Mouse (Mus musculus) limb, embryonic 11.5 days (tissue): ENCODE data around the gene Gtf3c1. TPM values are rescaled to one million over a fixed set of nuclear protein-coding genes. Genes with fewer than 3 reads are reported as not detected.

Source experiments
- ATAC-seq: fragments of 200-750 bp; cut with Nextera tagmentation; 2 replicates; pipeline ENCODE4 v1.8.0; 2017; ENCODE audit warnings: low read depth; ENCODE audit not compliant: insufficient number of reproducible peaks, low FRiP score, low TSS enrichment
- DNase-seq: peaks from one replicate; pipeline ENCODE4 v3.0.0-alpha.2; 2015; ENCODE audit warnings: low spot score
- H3K27ac ChIP-seq: fragments of 300-500 bp; sonication (generic); replicated peaks from 2 replicates; pipeline ENCODE4 v1.5.1; 2014; ENCODE audit warnings: low read depth, mild to moderate bottlenecking, low read length
- H3K27me3 ChIP-seq: fragments of 300-500 bp; sonication (generic); 2 replicates; pipeline ENCODE4 v1.6.1; 2014; ENCODE audit warnings: mild to moderate bottlenecking, low read length, mixed read lengths; ENCODE audit not compliant: control insufficient read depth, insufficient read depth
- H3K36me3 ChIP-seq: fragments of 300-500 bp; sonication (generic); 2 replicates; pipeline ENCODE4 v1.6.1; 2014; ENCODE audit warnings: mild to moderate bottlenecking, low read length, moderate library complexity, mixed read lengths; ENCODE audit not compliant: control insufficient read depth, insufficient read depth
- H3K4me1 ChIP-seq: fragments of 300-500 bp; sonication (generic); 2 replicates; pipeline ENCODE4 v1.6.1; 2014; ENCODE audit warnings: low read length, mixed read lengths; ENCODE audit not compliant: control insufficient read depth, insufficient read depth
- H3K4me2 ChIP-seq: fragments of 300-500 bp; sonication (generic); 2 replicates; pipeline ENCODE4 v1.6.1; 2014; ENCODE audit warnings: low read depth, mild to moderate bottlenecking, moderate library complexity; ENCODE audit not compliant: severe bottlenecking
- H3K4me3 ChIP-seq: fragments of 300-500 bp; sonication (generic); 2 replicates; pipeline ENCODE4 v1.5.1; 2014; ENCODE audit warnings: low read depth, low read length
- H3K9ac ChIP-seq: fragments of 300-500 bp; sonication (generic); 2 replicates; pipeline ENCODE4 v1.6.1; 2014; ENCODE audit warnings: mild to moderate bottlenecking, low read length
- H3K9me3 ChIP-seq: fragments of 300-500 bp; sonication (generic); 2 replicates; pipeline ENCODE4 v1.6.1; 2016; ENCODE audit warnings: low read length; ENCODE audit not compliant: control insufficient read depth
- WGBS: fragments of 180-500 bp; shearing (Covaris S2); extraction: QIAGEN DNeasy Blood & Tissue Kit; methylation state at CpG from one replicate; pipeline ENCODE4 v1.1.7; 2014; 5-methylcytosine and 5-hydroxymethylcytosine counted together
- polyA plus RNA-seq: library from polyadenylated mRNA; unstranded; fragments of >200 nt; fragmentation: Nextera tagmentation; extraction: Ambion mirVana; gene quantifications from 2 replicates; pipeline ENCODE4 v1.2.1, GENCODE M21; 2014

The Gtf3c1 gene
- polyA plus RNA-seq, 1 experiment from 2014 or later = 34.1 TPM

DNA sequence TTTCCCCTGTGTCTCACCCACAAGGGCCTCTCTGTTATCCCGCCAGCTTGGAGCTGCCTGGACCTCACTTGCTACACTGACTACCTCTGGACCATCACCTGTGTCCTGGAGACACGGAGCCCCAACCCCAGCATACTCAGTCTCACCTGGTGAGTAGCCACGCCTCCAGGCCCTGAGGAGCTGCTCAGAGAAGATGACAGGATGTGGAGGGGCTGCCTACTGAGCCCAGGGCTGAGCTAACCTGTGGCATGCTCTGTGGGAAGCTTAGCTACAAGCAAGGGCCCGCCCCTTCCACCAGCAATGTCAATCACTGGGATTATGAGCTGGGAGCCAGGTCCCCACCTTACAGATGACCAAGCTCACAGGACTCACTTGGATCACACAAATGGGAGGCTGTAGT is 82.4 kb downstream of the Gtf3c1 start:
- no peaks in the 10 kb centered on the region for H3K27me3 ChIP-seq
- H3K27ac ChIP-seq = no peak overlapping the region
- no peak overlapping the region for H3K4me2 ChIP-seq
- ATAC-seq (no peak), DNase-seq (no peak)
- H3K4me1 ChIP-seq = no peaks in the 10 kb centered on the region
- no peak overlapping the region; the same call in 1 of the 2 replicates for H3K9ac ChIP-seq
- no peaks in the 10 kb centered on the region; the same call in 1 of the 2 replicates for H3K36me3 ChIP-seq
- 65% methylated on average over 4 of the region's 4 CpGs for WGBS
- no peaks in the 10 kb centered on the region for H3K9me3 ChIP-seq
- H3K4me3 ChIP-seq = no peak overlapping the region

DNA sequence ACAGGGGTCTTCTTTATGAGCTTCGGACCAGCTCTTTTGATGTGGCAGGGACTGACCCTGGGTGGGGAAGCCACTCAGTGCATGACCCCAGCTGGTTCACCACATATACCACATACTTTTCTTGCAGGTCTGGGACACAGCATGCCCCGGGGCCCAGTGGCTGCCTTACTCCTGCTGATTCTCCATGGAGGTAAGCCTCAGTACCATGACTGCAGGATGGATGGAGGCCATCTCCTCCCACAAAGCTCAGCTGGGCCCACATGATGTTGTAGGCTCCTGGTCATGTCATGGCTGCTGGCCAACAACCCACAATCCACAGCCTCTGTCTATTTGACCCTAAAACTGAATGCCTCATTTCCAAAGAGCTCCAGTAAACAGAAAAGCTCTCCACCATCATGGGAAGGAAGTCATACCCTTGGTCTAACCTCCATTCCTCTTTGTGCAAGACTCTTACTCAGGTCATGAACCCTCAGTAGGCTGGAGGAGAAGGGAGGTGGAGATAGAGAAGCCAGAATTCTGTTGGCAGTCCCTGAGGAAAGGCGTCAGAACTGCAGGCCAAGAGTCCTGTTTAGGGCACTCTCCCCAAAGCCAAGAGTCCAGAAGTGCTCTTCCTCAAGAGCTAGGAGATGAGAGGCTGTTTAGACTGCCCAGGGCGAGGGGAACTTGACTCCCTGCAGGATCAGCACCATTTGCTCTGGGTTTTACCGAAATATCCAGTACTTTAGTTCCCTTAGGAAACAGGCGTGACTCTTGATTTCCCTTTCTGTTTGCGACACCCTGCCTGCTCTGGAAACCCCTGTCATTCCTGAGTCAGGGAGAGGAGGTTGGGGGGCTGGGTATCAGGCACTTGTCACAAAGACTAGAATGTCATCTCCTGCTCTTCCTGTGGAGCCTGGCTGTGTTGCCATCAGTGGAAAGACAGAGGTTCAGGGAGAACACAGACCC is 84.6 kb downstream of the Gtf3c1 start:
- 65% methylated on average over 7 of the region's 7 CpGs for WGBS
- DNase-seq = no peak

GRCm38 (mm10) chr7:125620077-125620476 is 87.5 kb downstream of the Gtf3c1 start:
- Histone ChIP-seq H3K9ac (no peak overlapping the region), H3K27me3 (no peaks in the 10 kb centered on the region), H3K4me2 (no peak overlapping the region), H3K27ac (no peak overlapping the region), H3K4me3 (no peak overlapping the region), H3K36me3 (no peaks in the 10 kb centered on the region; the same call in 1 of the 2 replicates), H3K9me3 (no peaks in the 10 kb centered on the region), H3K4me1 (no peaks in the 10 kb centered on the region)
- WGBS = 73% methylated on average over 4 of the region's 4 CpGs
- DNase-seq (no peak), ATAC-seq (no peak)

More for the DNA sequence above, 84.6 kb downstream of the Gtf3c1 start:
- H3K9me3 ChIP-seq = no peaks in the 10 kb centered on the region
- H3K4me1 ChIP-seq = no peaks in the 10 kb centered on the region
- H3K27me3 ChIP-seq = no peaks in the 10 kb centered on the region
- H3K27ac ChIP-seq = no peak overlapping the region
- no peak overlapping the region for H3K9ac ChIP-seq
- no peak for ATAC-seq
- no peak overlapping the region for H3K4me2 ChIP-seq
- H3K4me3 ChIP-seq = no peak overlapping the region
- H3K36me3 ChIP-seq = no peaks in the 10 kb centered on the region; the same call in 1 of the 2 replicates

GRCm38 (mm10) chr7:125618016-125618415 is 89.6 kb downstream of the Gtf3c1 start:
- no peaks in the 10 kb centered on the region for H3K36me3 ChIP-seq
- no peak for DNase-seq
- no peaks in the 10 kb centered on the region for H3K27me3 ChIP-seq
- no peaks in the 10 kb centered on the region for H3K9me3 ChIP-seq
- 83% methylated on average over 7 of the region's 7 CpGs for WGBS
- no peak overlapping the region for H3K4me2 ChIP-seq
- no peak overlapping the region for H3K9ac ChIP-seq
- H3K27ac ChIP-seq = no peak overlapping the region
- no peak for ATAC-seq
- H3K4me3 ChIP-seq = no peak overlapping the region
- H3K4me1 ChIP-seq = no peaks in the 10 kb centered on the region

DNA sequence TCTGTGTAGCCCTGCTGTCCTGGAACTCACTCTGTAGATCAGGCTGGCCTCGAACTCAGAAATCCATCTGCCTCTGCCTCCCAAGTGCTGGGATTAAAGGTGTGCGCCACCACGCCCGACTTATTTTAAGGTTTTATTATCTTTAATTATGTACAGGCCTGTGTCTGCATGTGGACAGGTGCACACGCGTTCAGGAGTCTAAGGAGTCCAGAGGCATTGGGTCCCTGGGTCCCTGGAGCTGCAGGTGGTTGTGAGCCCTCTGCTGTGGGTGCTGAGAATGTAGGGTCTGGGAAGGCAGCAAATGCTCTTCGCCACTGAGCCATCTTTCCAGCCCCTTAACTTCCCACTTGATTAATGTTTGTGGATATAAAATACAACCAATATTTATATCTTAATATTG is 92.1 kb downstream of the Gtf3c1 start:
- no peaks in the 10 kb centered on the region for H3K9me3 ChIP-seq
- no peaks in the 10 kb centered on the region for H3K36me3 ChIP-seq
- ATAC-seq = no peak
- H3K4me1 ChIP-seq = no peaks in the 10 kb centered on the region
- DNase-seq = no peak
- H3K4me2 ChIP-seq = no peak overlapping the region
- no peak overlapping the region for H3K4me3 ChIP-seq
- H3K27ac ChIP-seq = no peak overlapping the region
- H3K27me3 ChIP-seq = no peaks in the 10 kb centered on the region
- H3K9ac ChIP-seq = no peak overlapping the region
- WGBS = 88% methylated on average over 7 of the region's 7 CpGs

GRCm38 (mm10) chr7:125613579-125613978 is 94.0 kb downstream of the Gtf3c1 start:
- Histone ChIP-seq H3K27me3 (no peaks in the 10 kb centered on the region), H3K4me1 (no peaks in the 10 kb centered on the region), H3K27ac (no peak overlapping the region), H3K4me3 (no peak overlapping the region), H3K36me3 (no peaks in the 10 kb centered on the region), H3K9me3 (no peaks in the 10 kb centered on the region), H3K4me2 (no peak overlapping the region), H3K9ac (no peak overlapping the region)
- no peak for ATAC-seq
- no peak for DNase-seq
- 69% methylated on average over 5 of the region's 5 CpGs for WGBS

GRCm38 (mm10) chr7:125608183-125608688 is 99.3 kb downstream of the Gtf3c1 start:
- DNase-seq (no peak), ATAC-seq (no peak)
- WGBS = 88% methylated on average over 4 of the region's 4 CpGs
- no peaks in the 10 kb centered on the region for H3K36me3 ChIP-seq
- H3K4me1 ChIP-seq = no peaks in the 10 kb centered on the region
- no peak overlapping the region for H3K4me2 ChIP-seq
- H3K27ac ChIP-seq = no peak overlapping the region
- no peaks in the 10 kb centered on the region for H3K27me3 ChIP-seq
- no peaks in the 10 kb centered on the region for H3K9me3 ChIP-seq
- H3K4me3 ChIP-seq = no peak overlapping the region
- no peak overlapping the region for H3K9ac ChIP-seq

DNA sequence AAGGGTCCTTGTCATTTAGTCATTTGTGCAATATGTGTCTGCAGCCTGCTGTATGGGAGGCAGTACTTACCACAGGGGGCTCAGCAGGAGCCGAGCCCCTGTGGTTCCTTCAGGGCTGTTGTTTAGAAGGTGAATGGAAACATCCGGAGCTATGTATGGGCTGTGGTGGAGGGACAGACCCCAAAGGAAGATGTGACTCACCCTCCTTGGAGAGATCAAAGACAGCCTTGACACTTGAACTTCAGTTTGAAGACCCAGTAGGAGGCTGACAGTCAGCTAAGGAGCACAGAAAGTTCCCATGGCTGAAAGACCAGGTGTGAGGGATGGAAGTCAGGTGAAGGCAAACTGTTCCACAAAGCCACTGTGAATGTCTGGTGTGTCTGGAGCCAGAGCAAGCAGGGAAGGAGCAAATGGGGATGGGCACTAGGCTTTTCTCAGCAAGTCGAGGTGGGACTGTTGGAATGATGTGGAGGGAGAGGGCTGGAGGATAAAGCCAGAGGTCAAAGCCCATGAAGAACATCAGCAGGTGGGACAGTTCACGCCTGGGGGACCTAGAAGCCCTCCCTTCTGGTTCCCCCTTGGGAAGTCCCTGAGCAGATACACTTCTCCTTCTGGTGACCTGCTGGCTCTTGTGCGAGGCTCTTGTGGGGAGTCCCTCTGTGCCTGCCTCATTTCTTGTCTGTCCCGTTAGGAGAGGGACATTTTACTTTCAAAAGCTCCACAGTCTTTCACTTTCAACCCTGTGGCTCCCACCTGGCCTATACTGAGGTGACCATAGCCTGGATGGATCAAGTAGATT is 100.0 kb downstream of the Gtf3c1 start:
- DNase-seq = no peak
- WGBS = 57% methylated on average over 6 of the region's 6 CpGs
- no peak overlapping the region for H3K4me2 ChIP-seq
- H3K9ac ChIP-seq = no peak overlapping the region
- ATAC-seq = no peak
- H3K27me3 ChIP-seq = no peaks in the 10 kb centered on the region
- H3K9me3 ChIP-seq = no peaks in the 10 kb centered on the region
- no peaks in the 10 kb centered on the region for H3K4me1 ChIP-seq
- no peak overlapping the region for H3K4me3 ChIP-seq
- H3K27ac ChIP-seq = no peak overlapping the region
- no peaks in the 10 kb centered on the region for H3K36me3 ChIP-seq
